Mouse (Mus musculus) heart, postnatal 36 days (tissue): ENCODE measurements around the gene Fam178b. TPM values are rescaled to one million over a fixed set of nuclear protein-coding genes. Genes with fewer than 3 reads are reported as not detected.
A peak's percentile ranks its signal among the peaks of the same experiment; 100 is the strongest.
"Not testable (repeated sequence)": the region's sequence is repeated elsewhere in the genome, so short reads cannot be mapped to it uniquely, and the experiment has no call there.

Experiments
- DNase-seq, 2 experiments: peaks; one replicate each; pipeline ENCODE4 v3.0.0; 2021 to 2022
- intact Hi-C: fragments of 180-260 bp; cut with DNase I; formaldehyde crosslinking; loops from one replicate; pipeline ENCODE4 v1.15.1; 2025
- total RNA-seq, 2 experiments: library from RNA; stranded (reverse); gene quantifications; 2 replicates each; pipeline ENCODE4 v1.2.3; 2021

The Fam178b gene
- total RNA-seq, 2 experiments from 2014 or later, result 0.43 TPM; not detected in 1

- DNase-seq, result no peak
- intact Hi-C loops, result no loop called here
These were observed 8.0 kb downstream of the Fam178b start for GRCm38 (mm10) chr1:36674936-36675335.

GRCm38 (mm10) chr1:36672648-36673350 lies 10.2 kb downstream of the Fam178b start:
- DNase-seq, result no peak
- intact Hi-C loops, result no loop called here

- intact Hi-C loops, result no loop called here
- no peak for DNase-seq
These were observed 11.7 kb downstream of the Fam178b start for GRCm38 (mm10) chr1:36671260-36671659.

- no peak for DNase-seq
- intact Hi-C loops, result no loop called here
These were observed 12.7 kb downstream of the Fam178b start for GRCm38 (mm10) chr1:36670256-36670655.

- intact Hi-C loops, DNase-seq: not testable (repeated sequence)
These were observed 15.0 kb downstream of the Fam178b start for GRCm38 (mm10) chr1:36668007-36668406.

GRCm38 (mm10) chr1:36665934-36666333 lies 17.0 kb downstream of the Fam178b start:
- intact Hi-C loops, result no loop called here
- no peak for DNase-seq

- DNase-seq, result no peak
- intact Hi-C loops, result no loop called here
These were observed 17.7 kb downstream of the Fam178b start for GRCm38 (mm10) chr1:36665165-36665723.

GRCm38 (mm10) chr1:36664457-36664856 lies 18.5 kb downstream of the Fam178b start:
- intact Hi-C loops, result loop anchor here (1.0 kb wide), 1 partner anchor 117 kb away; the partner anchor contains the start of gene Ankrd39
- no peak for DNase-seq

GRCm38 (mm10) chr1:36658621-36659399 lies 24.2 kb downstream of the Fam178b start:
- no peak for DNase-seq
- intact Hi-C loops, result no loop called here

GRCm38 (mm10) chr1:36657658-36658415 lies 25.1 kb downstream of the Fam178b start:
- no peak for DNase-seq
- intact Hi-C loops, result no loop called here

- intact Hi-C loops, result no loop called here
These were observed 26.8 kb downstream of the Fam178b start for GRCm38 (mm10) chr1:36656233-36656632.

GRCm38 (mm10) chr1:36655039-36655438 lies 27.9 kb downstream of the Fam178b start:
- intact Hi-C loops, result no loop called here
- DNase-seq, result no peak

More at GRCm38 (mm10) chr1:36656233-36656632, 26.8 kb downstream of the Fam178b start:
- no peak for DNase-seq

GRCm38 (mm10) chr1:36647631-36648030 lies 35.4 kb downstream of the Fam178b start:
- intact Hi-C loops, result no loop called here
- DNase-seq, result no peak

GRCm38 (mm10) chr1:36646285-36646684 lies 36.7 kb downstream of the Fam178b start:
- intact Hi-C loops, result no loop called here
- no peak for DNase-seq

- intact Hi-C loops, result no loop called here
These were observed 38.4 kb downstream of the Fam178b start for GRCm38 (mm10) chr1:36644615-36645007.

GRCm38 (mm10) chr1:36643957-36644614 lies 38.9 kb downstream of the Fam178b start:
- DNase-seq, result no peak
- intact Hi-C loops, result loop anchor here (2.0 kb wide), 1 partner anchor 19 kb away; no protein-coding TSS in a partner anchor

More at GRCm38 (mm10) chr1:36644615-36645007, 38.4 kb downstream of the Fam178b start:
- DNase-seq, result no peak

- DNase-seq, result no peak
- intact Hi-C loops, result loop anchor here (1.0 kb wide), 1 partner anchor 89 kb away; the partner anchor contains the start of gene Ankrd39
These were observed 47.0 kb downstream of the Fam178b start for GRCm38 (mm10) chr1:36635826-36636485.

- intact Hi-C loops, result loop anchor here (1.0 to 5.0 kb wide), 2 partner anchors 43 to 88 kb away; partner anchors contain the start of gene Ankrd39
- DNase-seq, result peak; percentile 69 to 77
These were observed 48.0 kb downstream of the Fam178b start for GRCm38 (mm10) chr1:36634940-36635339.

GRCm38 (mm10) chr1:36633920-36634319 lies 49.1 kb downstream of the Fam178b start:
- no peak for DNase-seq
- intact Hi-C loops, result loop anchor here (5.0 kb wide), 1 partner anchor 42 kb away; no protein-coding TSS in a partner anchor
